ENCODE assay signal across 9 mouse cellular contexts in the genomic region with DNA sequence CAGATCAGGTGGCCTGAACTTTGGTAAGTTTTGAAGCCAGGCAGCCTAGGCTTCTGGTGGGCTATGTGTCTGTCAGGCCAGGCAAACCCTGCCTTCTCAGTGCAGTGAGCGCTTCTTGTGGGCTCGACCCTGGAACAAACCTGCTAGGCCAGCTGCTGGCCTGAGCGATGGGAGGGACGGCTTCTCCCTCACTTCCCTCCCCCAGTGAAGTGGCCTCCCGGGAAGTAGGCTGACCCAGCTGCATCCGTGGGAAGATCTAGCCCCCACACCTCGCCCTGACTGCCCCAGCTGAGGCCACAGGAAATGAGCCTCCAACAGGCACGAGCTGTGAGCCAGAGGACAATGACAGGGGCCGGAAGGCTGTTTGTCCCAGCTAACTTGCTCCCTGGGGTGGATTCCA. TPM values are rescaled to one million over a fixed set of nuclear protein-coding genes. Genes with fewer than 3 reads are reported as not detected.
DNase-seq lines count a peak whose midpoint lies in the region; ATAC-seq lines count a peak whose summit lies in the region.
"Had no signal": no experiment of that assay in that cellular context is flagged by ENCODE, and none has a peak within 500 bp of the region (broad histone marks: within the 10 kb centered on the region; RNA-seq: fewer than 3 reads in every experiment).

No protein-coding gene starts in this region.

- no peaks in the 10 kb centered on the region for H3K27me3 ChIP-seq in embryonic facial prominence, embryonic 12.5 days
- no peaks in the 10 kb centered on the region for H3K27me3 ChIP-seq in limb, embryonic 11.5 days (ENCODE audit: control insufficient read depth, insufficient read depth, low read length)
- H3K27me3 ChIP-seq in midbrain, embryonic 13.5 days: no peaks in the 10 kb centered on the region
- H3K27me3 ChIP-seq: Patski had no signal

- ATAC-seq in embryonic facial prominence, embryonic 12.5 days (ENCODE audit: insufficient number of reproducible peaks, insufficient read depth, low FRiP score, low TSS enrichment): no peak
- ATAC-seq in limb, embryonic 11.5 days (ENCODE audit: insufficient number of reproducible peaks, low FRiP score, low TSS enrichment, low read depth): no peak
- ATAC-seq in midbrain, embryonic 13.5 days: no peak
- no peak for ATAC-seq in frontal cortex, adult (ENCODE audit: low TSS enrichment)
- ATAC-seq: Patski had no signal

- intact Hi-C loops in heart, postnatal 14 days (cut with DNase I): loop anchor here (5.0 kb wide), 1 partner anchor 36 kb away; no protein-coding TSS in a partner anchor

- H3K4me1 ChIP-seq in embryonic facial prominence, embryonic 12.5 days: peaks cover 6% of the 10 kb centered on the region; the same call in 1 of the 2 replicates
- peaks cover 6% of the 10 kb centered on the region; the same call in 1 of the 2 replicates for H3K4me1 ChIP-seq in limb, embryonic 11.5 days (ENCODE audit: control insufficient read depth, insufficient read depth, low read length)
- H3K4me1 ChIP-seq in midbrain, embryonic 13.5 days (replicated peaks): peaks cover 5% of the 10 kb centered on the region; the same call in 1 of the 2 replicates

- DNase-seq in right cerebral cortex, postnatal 14 days: peak; percentile 18
- no peak for DNase-seq in right cerebral cortex, postnatal 25 days
- peak; percentile 78 to 81 for DNase-seq in heart, postnatal 14 days
- peak; percentile 52 for DNase-seq in limb, embryonic 11.5 days (ENCODE audit: low spot score)
- no peak for DNase-seq in cerebellum, adult 18-20 months

- no peaks in the 10 kb centered on the region for H3K9me3 ChIP-seq in embryonic facial prominence, embryonic 12.5 days
- no peaks in the 10 kb centered on the region; the same call in 1 of the 2 replicates for H3K9me3 ChIP-seq in limb, embryonic 11.5 days (ENCODE audit: control insufficient read depth, low read length)
- no peaks in the 10 kb centered on the region for H3K9me3 ChIP-seq in midbrain, embryonic 13.5 days

- H3K4me2 ChIP-seq in embryonic facial prominence, embryonic 12.5 days (replicated peaks): no peak overlapping the region
- no peak overlapping the region for H3K4me2 ChIP-seq in limb, embryonic 11.5 days (ENCODE audit: low read depth, severe bottlenecking)
- H3K4me2 ChIP-seq in midbrain, embryonic 13.5 days (replicated peaks): no peak overlapping the region

- H3K27ac ChIP-seq in embryonic facial prominence, embryonic 12.5 days: peak overlapping the region; percentile 63; the same call in 1 of the 2 replicates
- H3K27ac ChIP-seq in limb, embryonic 11.5 days (replicated peaks; ENCODE audit: low read depth, low read length): peak overlapping the region; percentile 52; the same call in 1 of the 2 replicates
- no peak overlapping the region for H3K27ac ChIP-seq in midbrain, embryonic 13.5 days

- H3K9ac ChIP-seq in embryonic facial prominence, embryonic 12.5 days: peak overlapping the region; percentile 19; the same call in 1 of the 2 replicates
- H3K9ac ChIP-seq in limb, embryonic 11.5 days (ENCODE audit: low read length): peak overlapping the region; percentile 47; the same call in 1 of the 2 replicates
- H3K9ac ChIP-seq in midbrain, embryonic 13.5 days (replicated peaks): 0 out of 2 replicates have a peak overlapping the region, but pooled peaks have one; percentile 10

- H3K36me3 ChIP-seq in embryonic facial prominence, embryonic 12.5 days: no peaks in the 10 kb centered on the region
- H3K36me3 ChIP-seq in limb, embryonic 11.5 days (ENCODE audit: control insufficient read depth, insufficient read depth, low read length): no peaks in the 10 kb centered on the region
- no peaks in the 10 kb centered on the region for H3K36me3 ChIP-seq in midbrain, embryonic 13.5 days

- H3K4me3 ChIP-seq in embryonic facial prominence, embryonic 12.5 days: no peak overlapping the region
- H3K4me3 ChIP-seq in limb, embryonic 11.5 days (ENCODE audit: low read depth, low read length): no peak overlapping the region
- no peak overlapping the region for H3K4me3 ChIP-seq in midbrain, embryonic 13.5 days (replicated peaks)

- 9% methylated on average over 9 of the region's 9 CpGs for WGBS in embryonic facial prominence, embryonic 12.5 days
- 10% methylated on average over 9 of the region's 9 CpGs for WGBS in limb, embryonic 11.5 days
- 20% methylated on average over 9 of the region's 9 CpGs for WGBS in midbrain, embryonic 13.5 days

RNA-seq across cellular contexts. Expression of gene Smtn, which starts 32.7 kb away (rescaled TPM):
- polyA plus RNA-seq in embryonic facial prominence, embryonic 12.5 days (2016; fragmentation: Nextera tagmentation; extraction: Ambion mirVana): 51.0 and 55.7 TPM in 2 replicates
- 100 to 1,000 TPM; 196 to 205 TPM for total RNA-seq in heart, postnatal 14 days (2021)
- polyA plus RNA-seq in limb, embryonic 11.5 days (2014; fragmentation: Nextera tagmentation; extraction: Ambion mirVana): 38.8 TPM in 2 replicates
- polyA plus RNA-seq in midbrain, embryonic 13.5 days (2015; fragmentation: Nextera tagmentation; extraction: Ambion mirVana): 15.5 and 18.2 TPM in 2 replicates

RNA-seq across cellular contexts. Expression of gene Selenom, which starts 58.6 kb away (rescaled TPM):
- polyA plus RNA-seq in embryonic facial prominence, embryonic 12.5 days (2016; fragmentation: Nextera tagmentation; extraction: Ambion mirVana): 102 and 110 TPM in 2 replicates
- total RNA-seq in heart, postnatal 14 days (2021): 10 to 100 TPM; 42.1 to 44.0 TPM
- 53.0 and 54.6 TPM in 2 replicates for polyA plus RNA-seq in limb, embryonic 11.5 days (2014; fragmentation: Nextera tagmentation; extraction: Ambion mirVana)
- polyA plus RNA-seq in midbrain, embryonic 13.5 days (2015; fragmentation: Nextera tagmentation; extraction: Ambion mirVana): 30.3 and 32.0 TPM in 2 replicates

Comparison
In these comparisons a context has a peak if more than half of its experiments do, and no peak if none do; other contexts are left out.
1. DNase-seq: peak in right cerebral cortex, postnatal 14 days (single experiment), heart, postnatal 14 days (2 of 2) and limb, embryonic 11.5 days (single experiment); none in right cerebral cortex, postnatal 25 days (single experiment) and cerebellum, adult 18-20 months (0 of 2).
2. Peak in every context shown above with its lines, with median percentiles within 50 percentile points of each other: H3K9ac ChIP-seq.